8 mouse cellular contexts compared by ENCODE assay signal in genomic region chr1:21079217-21079773, GRCm38 (mm10). TPM values are rescaled to one million over a fixed set of nuclear protein-coding genes. Genes with fewer than 3 reads are reported as not detected.
DNase-seq lines count a peak whose midpoint lies in the region; ATAC-seq lines count a peak whose summit lies in the region.

TSS of gene Tram2 (minus strand) at chr1:21079229.

- peak within 1 kb of the TSS; percentile 77 for H3K9ac ChIP-seq in midbrain, embryonic 11.5 days (ENCODE audit: low read length)

- peak within 1 kb of the TSS; percentile 75 for H3K4me2 ChIP-seq in midbrain, embryonic 11.5 days

- peak; percentile 95 for ATAC-seq in midbrain, embryonic 11.5 days (ENCODE audit: low FRiP score)

- H3K4me3 ChIP-seq in embryonic facial prominence, embryonic 10.5 days = peak within 1 kb of the TSS; percentile 80
- H3K4me3 ChIP-seq in midbrain, embryonic 11.5 days (ENCODE audit: low read depth, low read length) = peak within 1 kb of the TSS; percentile 64

- no peaks in the 10 kb centered on the region for H3K9me3 ChIP-seq in embryonic facial prominence, embryonic 10.5 days
- H3K9me3 ChIP-seq in midbrain, embryonic 11.5 days (ENCODE audit: control insufficient read depth, low read length) = no peaks in the 10 kb centered on the region

- peak; percentile 99 for DNase-seq in adrenal gland, postnatal 14 days
- DNase-seq in embryonic facial prominence, embryonic 10.5 days (ENCODE audit: low spot score) = peak; percentile 98
- DNase-seq in heart, adult 11 months = peak; percentile 99
- peak; percentile 88 for DNase-seq in kidney, adult 11 months
- peak; percentile 97 for DNase-seq in left cerebral cortex, postnatal 4 days
- DNase-seq in midbrain, embryonic 11.5 days (ENCODE audit: low spot score, missing footprints) = peak; percentile 99
- DNase-seq in right cerebral cortex, postnatal 4 days = peak; percentile 93
- peak; percentile 96 for DNase-seq in yolk sac, embryonic 10.5 days (ENCODE audit: low spot score)

- H3K27me3 ChIP-seq in embryonic facial prominence, embryonic 10.5 days (replicated peaks; ENCODE audit: low read depth, poor library complexity, severe bottlenecking) = no peaks in the 10 kb centered on the region
- no peaks in the 10 kb centered on the region for H3K27me3 ChIP-seq in midbrain, embryonic 11.5 days (ENCODE audit: control insufficient read depth, insufficient read depth, low read length)

- H3K27ac ChIP-seq in embryonic facial prominence, embryonic 10.5 days (replicated peaks) = peak within 1 kb of the TSS; percentile 95
- H3K27ac ChIP-seq in midbrain, embryonic 11.5 days (ENCODE audit: low read depth, low read length) = peak within 1 kb of the TSS; percentile 76

- WGBS in embryonic facial prominence, embryonic 10.5 days = 1% methylated on average over 48 of the region's 52 CpGs
- WGBS in midbrain, embryonic 11.5 days = 0% methylated on average over 40 of the region's 52 CpGs

- no peaks in the 10 kb centered on the region for H3K36me3 ChIP-seq in embryonic facial prominence, embryonic 10.5 days (replicated peaks)
- H3K36me3 ChIP-seq in midbrain, embryonic 11.5 days (ENCODE audit: control insufficient read depth, insufficient read depth, low read length) = no peaks in the 10 kb centered on the region

- intact Hi-C loops in left cerebral cortex, postnatal 4 days (cut with DNase I) = no loop called here

- H3K4me1 ChIP-seq in embryonic facial prominence, embryonic 10.5 days = peaks cover 50% of the 10 kb centered on the region
- H3K4me1 ChIP-seq in midbrain, embryonic 11.5 days (ENCODE audit: control insufficient read depth, insufficient read depth, low read length) = peaks cover 36% of the 10 kb centered on the region

RNA-seq across cellular contexts. Expression of gene Tram2, which starts in this region (rescaled TPM):
- 7.0 and 7.1 TPM in 2 replicates for total RNA-seq in adrenal gland, postnatal 14 days (2021)
- 7.4 and 7.5 TPM in 2 replicates for polyA plus RNA-seq in embryonic facial prominence, embryonic 10.5 days (2016; fragmentation: Nextera tagmentation; extraction: Ambion mirVana)
- 1 to 10 TPM; 4.2 to 4.9 TPM for total RNA-seq in left cerebral cortex, postnatal 4 days (2021)
- polyA plus RNA-seq in midbrain, embryonic 11.5 days (2014; fragmentation: Nextera tagmentation; extraction: Ambion mirVana) = 6.1 and 6.4 TPM in 2 replicates

Comparison
In these comparisons a context has a peak if more than half of its experiments do, and no peak if none do; other contexts are left out.
1. Peak in every context shown above with its lines: DNase-seq, ATAC-seq, H3K4me3 ChIP-seq and H3K27ac ChIP-seq.